Mouse (Mus musculus) layer of hippocampus, postnatal 10 days (tissue): ENCODE results near the gene Prg3. TPM values are rescaled to one million over a fixed set of nuclear protein-coding genes. Genes with fewer than 3 reads are reported as not detected.

ENCODE experiments used
- DNase-seq, 2 experiments: peaks; one replicate each; pipeline ENCODE4 v3.0.0; 2021; ENCODE audit warnings: low spot score in 2 of 2
- total RNA-seq, 2 experiments: library from RNA; stranded (reverse); gene quantifications; 2 replicates each; pipeline ENCODE4 v1.2.3; 2021

Gene Prg3
- total RNA-seq, 2 experiments from 2014 or later = not detected

DNA sequence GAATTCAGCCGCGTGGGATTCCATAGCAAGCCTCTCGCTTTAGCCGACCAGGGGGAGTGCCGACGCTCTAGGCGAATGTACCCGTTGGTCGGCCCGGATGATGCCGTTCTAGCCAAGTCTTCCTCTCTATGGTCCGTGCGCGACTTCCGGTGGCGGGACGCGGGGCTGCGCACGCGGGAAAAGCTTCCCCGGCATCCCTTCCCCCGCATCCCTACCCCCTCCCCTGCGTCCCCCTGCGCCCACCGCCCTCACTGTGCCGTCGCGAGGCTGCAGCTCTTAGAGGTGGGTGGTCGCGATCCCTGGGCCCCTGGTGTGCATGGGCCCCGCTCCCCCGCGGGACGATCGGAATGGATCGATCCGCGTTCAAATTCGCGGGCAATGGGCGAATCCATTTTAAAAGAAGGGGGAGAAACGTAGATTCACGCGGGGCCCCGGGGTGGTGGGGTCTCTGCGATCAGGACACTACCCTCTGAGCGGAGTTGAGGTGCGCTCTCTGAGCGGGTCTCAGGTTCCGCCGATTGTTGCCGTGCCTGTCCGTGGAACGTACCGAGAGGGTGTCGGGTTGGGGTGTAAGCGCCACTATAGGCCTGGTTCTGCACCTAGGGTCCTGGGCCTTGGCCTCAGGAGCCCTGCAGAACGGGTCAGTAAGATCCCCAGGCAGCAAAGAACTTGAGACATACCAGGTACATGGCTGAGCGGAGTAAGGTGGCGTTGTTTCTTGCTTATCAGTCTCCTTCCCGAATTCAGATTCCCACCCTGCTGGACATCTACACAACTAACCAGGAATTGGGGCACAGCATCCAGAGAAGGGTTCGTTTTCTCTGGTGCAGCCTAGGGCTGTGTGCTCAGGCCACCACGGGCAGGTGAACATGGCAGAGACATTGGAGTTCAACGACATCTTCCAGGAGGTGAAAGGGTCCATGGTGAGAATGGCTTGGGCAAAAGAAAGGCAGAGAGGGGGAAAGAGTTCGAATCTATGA is 49.3 kb downstream of the Prg3 start, which contains the start of the genes Ssrp1 and P2rx3:
Ssrp1 (plus strand) TSS at position 188 of the 980 bp plus-strand sequence.
P2rx3 (minus strand) TSS at position 416 of the 980 bp plus-strand sequence.
- peak; percentile 90 to 92 for DNase-seq

DNA sequence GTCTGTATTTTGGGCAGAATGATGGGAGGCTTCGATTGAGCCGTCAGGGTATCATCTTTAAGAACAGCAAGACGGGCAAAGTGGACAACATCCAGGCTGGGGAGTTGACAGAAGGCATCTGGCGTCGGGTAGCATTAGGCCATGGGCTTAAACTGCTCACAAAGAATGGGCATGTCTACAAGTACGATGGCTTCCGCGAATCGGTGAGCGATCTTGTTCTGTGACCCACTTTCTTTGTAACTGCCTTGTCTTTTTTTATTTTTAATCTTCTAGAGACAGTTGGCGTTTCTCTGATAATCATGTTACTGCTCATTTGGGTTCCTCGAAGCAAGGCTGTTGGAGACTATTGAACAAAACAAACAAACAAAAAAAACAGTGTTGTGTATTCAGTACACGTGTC is 50.3 kb downstream of the Prg3 start:
- DNase-seq = no peak

Other genes with a start within 250 kb of the Prg3 start
- 1 to 10 TPM; 5.4 to 6.3 TPM for gene Gm19426, start 244.6 kb upstream of the Prg3 start, total RNA-seq
- gene Serping1, start 212.8 kb upstream of the Prg3 start, total RNA-seq = 10 to 100 TPM in 1 of 2 experiments, 1 to 10 TPM in 1; 9.6 to 10.1 TPM
- gene Ube2l6, start 189.4 kb upstream of the Prg3 start, total RNA-seq = 1 to 10 TPM; 7.9 to 8.5 TPM
- not detected for gene Smtnl1, start 165.6 kb upstream of the Prg3 start, total RNA-seq
- gene Timm10, start 161.2 kb upstream of the Prg3 start, total RNA-seq = 10 to 100 TPM; 58.7 to 64.2 TPM
- gene Slc43a1, start 149.4 kb upstream of the Prg3 start, total RNA-seq = under 1 TPM; 0.27 to 0.75 TPM
- 100 to 1,000 TPM; 108 to 116 TPM for gene Rtn4rl2, start 101.5 kb upstream of the Prg3 start, total RNA-seq
- 1 to 10 TPM; 2.4 to 5.3 TPM for gene Slc43a3, start 51.6 kb upstream of the Prg3 start, total RNA-seq
- gene Prg2, start 7.8 kb upstream of the Prg3 start, total RNA-seq = not detected
- 100 to 1,000 TPM; 110 to 122 TPM for gene Ssrp1, start 49.0 kb downstream of the Prg3 start, total RNA-seq
- gene P2rx3, start 49.2 kb downstream of the Prg3 start, total RNA-seq = 1 to 10 TPM; 2.0 to 2.1 TPM
- 100 to 1,000 TPM; 112 to 130 TPM for gene Tnks1bp1, start 59.8 kb downstream of the Prg3 start, total RNA-seq
- gene Aplnr, start 148.0 kb downstream of the Prg3 start, total RNA-seq = 10 to 100 TPM; 14.9 to 17.7 TPM
- 10 to 100 TPM; 40.1 to 43.0 TPM for gene Lrrc55, start 209.0 kb downstream of the Prg3 start, total RNA-seq